Mouse (Mus musculus) forebrain, embryonic 14.5 days (tissue): Measurements from ENCODE around the gene Ugt1a10. TPM values are rescaled to one million over a fixed set of nuclear protein-coding genes. Genes with fewer than 3 reads are reported as not detected.
"Not testable (repeated sequence)": the region's sequence is repeated elsewhere in the genome, so short reads cannot be mapped to it uniquely, and the experiment has no call there.

Experiments used
- ATAC-seq: fragments of 200-750 bp; cut with Nextera tagmentation; 2 replicates; pipeline ENCODE4 v1.8.0; 2017; ENCODE audit warnings: mild to moderate bottlenecking, moderate library complexity
- DNase-seq: peaks from one replicate; pipeline ENCODE4 v3.0.0-alpha.2; 2015; ENCODE audit warnings: low spot score
- H3K27ac ChIP-seq: fragments of 300-500 bp; sonication (generic); 2 replicates; pipeline ENCODE4 v1.5.1; 2014; ENCODE audit warnings: low read depth, mild to moderate bottlenecking, control low read depth, low read length, moderate library complexity
- H3K27me3 ChIP-seq: fragments of 300-500 bp; sonication (generic); replicated peaks from 2 replicates; pipeline ENCODE4 v1.6.1; 2014; ENCODE audit warnings: low read length, control low read depth, mixed read lengths; ENCODE audit not compliant: control insufficient read depth, insufficient read depth
- H3K36me3 ChIP-seq: fragments of 300-500 bp; sonication (generic); 2 replicates; pipeline ENCODE4 v1.6.1; 2014; ENCODE audit warnings: low read length, control low read depth; ENCODE audit not compliant: control insufficient read depth, insufficient read depth
- H3K4me1 ChIP-seq: fragments of 300-500 bp; sonication (generic); 2 replicates; pipeline ENCODE4 v1.6.1; 2014; ENCODE audit warnings: antibody characterized with exemption, low read length, control low read depth; ENCODE audit not compliant: control insufficient read depth, insufficient read depth
- H3K4me2 ChIP-seq: fragments of 300-500 bp; sonication (generic); 2 replicates; pipeline ENCODE4 v1.6.1; 2014; ENCODE audit warnings: mild to moderate bottlenecking, control low read depth, low read length
- H3K4me3 ChIP-seq: fragments of 300-500 bp; sonication (generic); 2 replicates; pipeline ENCODE4 v1.5.1; 2014; ENCODE audit warnings: low read depth, low read length, control low read depth
- H3K9ac ChIP-seq: fragments of 300-500 bp; sonication (generic); 2 replicates; pipeline ENCODE4 v1.6.1; 2014; ENCODE audit warnings: mild to moderate bottlenecking, low read length, control low read depth, moderate library complexity
- H3K9me3 ChIP-seq: fragments of 300-500 bp; sonication (generic); replicated peaks from 2 replicates; pipeline ENCODE4 v1.6.1; 2016; ENCODE audit warnings: low read length, control low read depth, mixed read lengths; ENCODE audit not compliant: control insufficient read depth
- WGBS: fragments of 180-500 bp; shearing (Covaris S2); extraction: QIAGEN DNeasy Blood & Tissue Kit; methylation state at CpG from one replicate; pipeline ENCODE4 v1.1.7; 2014; 5-methylcytosine and 5-hydroxymethylcytosine counted together
- polyA plus RNA-seq: library from polyadenylated mRNA; unstranded; fragments of >200 nt; fragmentation: Nextera tagmentation; extraction: Ambion mirVana; gene quantifications from 2 replicates; pipeline ENCODE4 v1.2.1, GENCODE M21; 2014

Gene Ugt1a10
- polyA plus RNA-seq, 1 experiment from 2014 or later: not detected

DNA sequence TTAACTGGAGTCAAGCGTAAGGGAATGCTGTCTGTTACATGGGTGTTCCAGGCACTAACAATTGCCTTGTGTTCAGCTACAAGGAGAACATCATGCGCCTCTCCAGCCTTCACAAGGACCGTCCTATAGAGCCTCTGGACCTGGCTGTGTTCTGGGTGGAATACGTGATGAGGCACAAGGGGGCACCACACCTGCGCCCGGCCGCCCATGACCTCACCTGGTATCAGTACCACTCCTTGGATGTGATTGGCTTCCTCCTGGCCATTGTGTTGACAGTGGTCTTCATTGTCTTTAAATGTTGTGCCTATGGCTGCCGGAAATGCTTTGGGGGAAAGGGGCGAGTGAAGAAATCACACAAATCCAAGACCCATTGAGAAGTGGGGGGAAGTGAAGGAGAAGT is 162.9 kb downstream of the Ugt1a10 start:
- no peaks in the 10 kb centered on the region for H3K4me1 ChIP-seq
- no peak overlapping the region for H3K27ac ChIP-seq
- no peak overlapping the region for H3K9ac ChIP-seq
- H3K27me3 ChIP-seq: no peaks in the 10 kb centered on the region
- no peaks in the 10 kb centered on the region for H3K36me3 ChIP-seq
- no peak overlapping the region for H3K4me2 ChIP-seq
- DNase-seq (no peak), ATAC-seq (no peak)
- no peak overlapping the region for H3K4me3 ChIP-seq
- peaks cover 34% of the 10 kb centered on the region for H3K9me3 ChIP-seq
- WGBS: 72% methylated on average over 9 of the region's 9 CpGs

DNA sequence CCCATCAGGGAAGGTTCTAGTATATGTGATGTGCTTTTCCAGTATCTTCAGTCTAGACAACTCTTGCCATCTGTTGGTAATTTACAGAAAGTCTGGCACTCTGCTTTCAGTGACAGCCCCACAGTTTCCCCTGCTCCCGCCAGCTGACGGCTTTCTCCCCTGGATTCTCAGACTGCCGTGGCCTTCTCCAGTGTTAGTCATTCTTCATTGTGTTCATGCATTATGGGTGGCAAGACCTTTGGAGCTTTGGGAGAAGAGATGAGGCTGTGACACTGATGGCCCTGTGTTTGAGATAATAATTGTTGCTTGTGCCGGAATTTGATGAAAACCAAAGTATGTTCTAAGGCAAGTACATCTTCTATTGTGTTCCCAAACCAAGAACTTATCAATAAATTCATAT is 163.4 kb downstream of the Ugt1a10 start:
- Histone ChIP-seq H3K9ac (no peak overlapping the region), H3K27ac (no peak overlapping the region), H3K4me3 (no peak overlapping the region), H3K36me3 (no peaks in the 10 kb centered on the region), H3K4me1 (no peaks in the 10 kb centered on the region), H3K27me3 (no peaks in the 10 kb centered on the region), H3K4me2 (no peak overlapping the region), H3K9me3 (peaks cover 29% of the 10 kb centered on the region)
- no peak for ATAC-seq
- DNase-seq: no peak
- 52% methylated on average over 4 of the region's 4 CpGs for WGBS

DNA sequence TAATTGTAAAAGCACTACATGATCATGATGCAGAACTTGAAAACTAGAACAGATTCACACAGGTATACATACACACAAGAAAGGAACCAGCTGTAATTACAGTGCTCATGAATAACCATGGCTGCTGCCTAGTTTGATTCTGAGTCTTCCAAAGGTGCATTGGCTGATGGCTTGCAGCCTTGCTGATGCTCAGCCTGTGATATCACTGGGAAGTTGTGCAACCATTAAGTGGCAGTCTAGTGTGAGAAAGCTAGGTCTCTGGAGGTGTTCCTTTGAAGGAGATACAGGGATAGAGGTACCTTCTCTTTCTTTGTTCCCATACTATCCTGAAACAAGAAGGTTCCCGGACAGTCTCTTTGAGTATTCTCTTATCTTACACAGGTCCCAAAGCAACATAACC is 163.9 kb downstream of the Ugt1a10 start:
- Histone ChIP-seq H3K4me2 (no peak overlapping the region), H3K9ac (no peak overlapping the region), H3K9me3 (peaks cover 24% of the 10 kb centered on the region), H3K36me3 (no peaks in the 10 kb centered on the region), H3K4me3 (no peak overlapping the region), H3K27me3 (no peaks in the 10 kb centered on the region), H3K4me1 (no peaks in the 10 kb centered on the region), H3K27ac (no peak overlapping the region)
- DNase-seq: no peak
- no peak for ATAC-seq
- 27% methylated on average over 1 of the region's 1 CpGs for WGBS

DNA sequence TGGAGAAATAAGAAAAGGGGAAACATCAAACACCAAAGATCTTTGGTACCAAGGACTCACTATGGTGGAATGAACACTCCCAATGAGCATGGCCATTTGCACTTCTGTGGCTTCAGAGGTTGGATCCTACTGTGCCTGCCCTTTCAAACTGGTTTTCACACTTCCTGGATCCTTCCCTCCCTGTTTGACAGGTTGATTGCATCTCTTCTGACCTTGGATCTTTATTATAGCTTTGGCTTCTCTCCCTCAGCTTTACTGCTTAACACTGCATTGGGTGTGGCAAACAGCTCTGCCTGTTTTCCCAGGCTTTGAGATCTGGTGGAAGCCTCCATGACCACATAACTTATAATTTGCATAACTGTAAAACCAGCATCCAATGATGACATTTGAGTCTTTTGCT is 165.1 kb downstream of the Ugt1a10 start:
- Histone ChIP-seq H3K4me1 (no peaks in the 10 kb centered on the region), H3K36me3 (no peaks in the 10 kb centered on the region), H3K9ac (no peak overlapping the region), H3K27me3 (no peaks in the 10 kb centered on the region), H3K9me3 (peaks cover 14% of the 10 kb centered on the region), H3K4me3 (no peak overlapping the region), H3K27ac (no peak overlapping the region), H3K4me2 (no peak overlapping the region)
- ATAC-seq: no peak
- DNase-seq: no peak

DNA sequence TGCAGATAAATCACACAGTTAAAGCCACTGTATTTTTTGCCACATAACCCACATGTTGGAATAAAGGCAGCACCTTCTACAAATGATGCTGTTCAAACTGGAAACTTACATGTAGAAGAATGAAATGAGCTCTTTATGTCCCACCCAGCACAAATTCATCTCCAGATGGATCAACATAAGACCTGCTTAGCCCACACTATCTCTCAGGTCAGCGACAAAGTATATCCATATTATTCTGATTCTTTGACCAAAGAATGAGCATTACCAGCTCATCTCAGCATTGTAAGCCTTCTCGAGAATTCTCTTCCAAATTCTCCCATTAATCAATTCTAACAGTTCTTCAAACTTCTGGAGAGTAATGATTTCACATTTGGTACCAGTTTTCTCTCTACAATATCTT is 167.0 kb downstream of the Ugt1a10 start:
- H3K4me2 ChIP-seq: no peak overlapping the region
- H3K36me3 ChIP-seq: no peaks in the 10 kb centered on the region
- DNase-seq (no peak), ATAC-seq (no peak)
- WGBS: 52% methylated on average over 2 of the region's 2 CpGs
- no peak overlapping the region for H3K27ac ChIP-seq
- no peaks in the 10 kb centered on the region for H3K4me1 ChIP-seq
- no peaks in the 10 kb centered on the region for H3K27me3 ChIP-seq
- H3K9me3 ChIP-seq: peaks cover 24% of the 10 kb centered on the region
- H3K9ac ChIP-seq: no peak overlapping the region
- no peak overlapping the region for H3K4me3 ChIP-seq

DNA sequence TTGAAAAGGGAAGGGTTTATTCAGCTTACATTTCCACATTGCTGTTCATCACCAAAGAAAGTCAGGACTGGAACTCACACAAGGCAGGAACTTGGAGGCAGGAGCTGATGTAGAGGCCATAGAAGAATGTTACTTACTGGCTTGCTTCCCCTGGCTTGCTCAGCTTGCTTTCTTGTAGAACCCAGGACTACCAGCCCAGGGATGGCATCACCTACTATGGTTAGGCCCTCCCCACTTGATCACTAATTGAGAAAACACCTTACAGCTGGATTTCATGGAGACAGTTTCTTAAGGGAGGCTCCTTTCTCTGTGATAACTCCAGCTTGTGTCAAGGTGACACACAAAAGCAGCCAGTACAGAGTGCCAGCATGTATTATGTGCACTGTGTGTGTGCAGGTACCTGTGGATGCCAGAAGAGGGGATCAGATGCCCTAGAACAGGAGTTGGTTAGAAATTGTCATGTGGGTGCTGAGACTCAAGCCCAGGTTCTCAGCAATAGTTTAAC is 167.9 kb downstream of the Ugt1a10 start:
- not testable (repeated sequence) for DNase-seq, H3K4me1 ChIP-seq

DNA sequence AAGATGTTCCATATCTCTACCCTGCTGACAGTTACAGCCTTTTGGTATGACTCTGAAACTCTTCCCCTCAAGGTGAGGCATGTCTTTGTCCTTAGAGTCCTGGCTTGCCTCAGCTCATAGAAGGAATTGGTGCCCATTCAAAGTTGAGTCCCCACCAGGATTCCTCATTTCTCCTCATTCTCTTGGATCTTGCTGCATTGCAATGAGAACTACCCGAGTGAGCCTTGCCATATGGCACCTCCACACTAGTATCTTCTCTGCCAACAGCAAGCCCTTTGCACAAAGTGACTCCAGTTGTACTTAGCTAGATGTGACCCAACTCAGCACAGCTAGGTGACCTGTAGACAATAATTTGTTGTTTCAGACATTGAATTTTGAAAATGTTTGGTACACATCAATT is 168.4 kb downstream of the Ugt1a10 start:
- no peaks in the 10 kb centered on the region for H3K36me3 ChIP-seq
- WGBS: 55% methylated on average over 1 of the region's 1 CpGs
- ATAC-seq (no peak), DNase-seq (no peak)
- H3K4me1 ChIP-seq: no peaks in the 10 kb centered on the region
- H3K27ac ChIP-seq: no peak overlapping the region
- H3K4me3 ChIP-seq: no peak overlapping the region
- H3K9me3 ChIP-seq: peaks cover 38% of the 10 kb centered on the region
- H3K4me2 ChIP-seq: no peak overlapping the region
- no peaks in the 10 kb centered on the region for H3K27me3 ChIP-seq
- H3K9ac ChIP-seq: no peak overlapping the region

More for the DNA sequence above, 167.9 kb downstream of the Ugt1a10 start:
- not testable (repeated sequence) for ATAC-seq, H3K27me3 ChIP-seq, H3K4me3 ChIP-seq, H3K27ac ChIP-seq, H3K4me2 ChIP-seq, H3K9ac ChIP-seq, H3K36me3 ChIP-seq
- H3K9me3 ChIP-seq: peaks cover 33% of the 10 kb centered on the region

DNA sequence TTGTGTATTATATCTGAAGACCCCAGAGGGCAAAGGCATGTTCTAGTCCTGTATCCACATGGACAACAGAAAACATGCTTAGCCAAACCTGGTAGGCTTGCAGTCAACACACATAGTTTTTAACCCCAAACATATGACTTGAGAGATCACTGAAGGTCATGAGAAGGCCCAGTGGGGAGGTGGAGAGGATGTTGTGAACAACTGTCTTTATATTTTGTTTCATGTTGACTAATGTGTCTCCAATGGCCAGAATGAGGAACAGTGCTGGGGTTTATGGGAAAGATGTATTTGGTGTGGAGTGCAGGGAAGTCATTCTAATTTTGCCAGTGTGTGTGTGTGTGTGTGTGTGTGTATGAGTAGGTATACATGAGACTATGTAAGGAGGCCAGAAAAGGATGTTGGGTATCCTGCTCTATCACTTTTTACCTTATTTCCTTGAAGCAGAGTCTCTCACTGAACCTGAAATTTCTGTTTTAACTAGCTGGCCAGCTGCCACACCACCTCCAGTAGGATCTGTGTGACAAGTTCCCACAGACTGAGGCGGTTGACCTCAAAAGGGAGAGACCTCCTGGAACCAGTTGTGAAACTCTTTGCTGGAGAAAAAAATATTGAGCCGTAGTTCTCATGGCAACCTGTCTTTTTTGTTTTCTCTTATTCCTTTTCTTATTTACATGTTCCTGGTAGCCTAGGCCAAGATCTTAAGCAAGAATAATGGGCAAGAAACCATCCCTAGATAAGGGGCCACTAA is 169.0 kb downstream of the Ugt1a10 start:
- Histone ChIP-seq H3K9ac (no peak overlapping the region), H3K4me1 (no peaks in the 10 kb centered on the region), H3K9me3 (peaks cover 44% of the 10 kb centered on the region), H3K27me3 (no peaks in the 10 kb centered on the region), H3K4me2 (no peak overlapping the region), H3K4me3 (no peak overlapping the region), H3K36me3 (no peaks in the 10 kb centered on the region), H3K27ac (no peak overlapping the region)
- ATAC-seq: no peak
- no peak for DNase-seq
- 68% methylated on average over 2 of the region's 2 CpGs for WGBS

DNA sequence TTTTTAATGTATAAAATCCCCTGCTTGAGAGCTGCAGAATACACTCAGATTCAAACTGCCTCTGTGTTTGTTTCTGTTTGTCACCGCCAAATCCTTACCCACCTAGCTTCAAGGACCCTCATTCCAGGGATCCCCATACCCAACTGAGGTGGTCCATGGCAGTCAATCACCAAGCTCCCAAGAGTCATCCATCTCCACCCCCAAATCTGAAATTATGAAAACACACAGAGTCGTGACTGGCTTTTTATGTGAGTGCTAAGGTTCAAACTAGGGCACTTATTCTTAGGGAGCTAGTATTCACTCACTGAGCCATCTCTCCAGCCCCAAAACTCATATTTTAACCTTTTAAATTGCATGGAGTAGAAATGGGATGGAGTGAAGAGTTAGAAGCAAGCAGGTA is 170.1 kb downstream of the Ugt1a10 start:
- H3K4me2 ChIP-seq, H3K9ac ChIP-seq, H3K4me1 ChIP-seq, H3K36me3 ChIP-seq, H3K4me3 ChIP-seq, ATAC-seq, H3K27ac ChIP-seq, DNase-seq, H3K27me3 ChIP-seq: not testable (repeated sequence)
- peaks cover 55% of the 10 kb centered on the region for H3K9me3 ChIP-seq
- WGBS: 44% methylated on average over 2 of the region's 2 CpGs
